Mouse (Mus musculus) thymus, postnatal 4 days (tissue): ENCODE results near the gene Cemip2.

ENCODE experiments used
- DNase-seq: peaks from one replicate; pipeline ENCODE4 v3.0.0; 2021

Cemip2 gene

GRCm38 (mm10) chr19:21780663-21781062 lies 2.5 kb downstream of the Cemip2 start:
- DNase-seq: no peak

GRCm38 (mm10) chr19:21781066-21781786 lies 3.1 kb downstream of the Cemip2 start:
- DNase-seq: no peak

- DNase-seq: no peak
Observed at GRCm38 (mm10) chr19:21781787-21782432, 3.8 kb downstream of the Cemip2 start.

GRCm38 (mm10) chr19:21783717-21784116 lies 5.6 kb downstream of the Cemip2 start:
- DNase-seq: no peak

GRCm38 (mm10) chr19:21784331-21785131 lies 6.4 kb downstream of the Cemip2 start:
- no peak for DNase-seq

GRCm38 (mm10) chr19:21785132-21785528 lies 7.0 kb downstream of the Cemip2 start:
- DNase-seq: no peak

GRCm38 (mm10) chr19:21787004-21787480 lies 8.9 kb downstream of the Cemip2 start:
- no peak for DNase-seq

- no peak for DNase-seq
Observed at GRCm38 (mm10) chr19:21788999-21789398, 10.9 kb downstream of the Cemip2 start.

- DNase-seq: no peak
Observed at GRCm38 (mm10) chr19:21789676-21790075, 11.5 kb downstream of the Cemip2 start.

GRCm38 (mm10) chr19:21791386-21791785 lies 13.2 kb downstream of the Cemip2 start:
- DNase-seq: no peak

GRCm38 (mm10) chr19:21791826-21792225 lies 13.7 kb downstream of the Cemip2 start:
- no peak for DNase-seq

- no peak for DNase-seq
Observed at GRCm38 (mm10) chr19:21792587-21793175, 14.5 kb downstream of the Cemip2 start.

- no peak for DNase-seq
Observed at GRCm38 (mm10) chr19:21794569-21794968, 16.4 kb downstream of the Cemip2 start.

- no peak for DNase-seq
Observed at GRCm38 (mm10) chr19:21796333-21796732, 18.2 kb downstream of the Cemip2 start.

GRCm38 (mm10) chr19:21798700-21799099 lies 20.6 kb downstream of the Cemip2 start:
- no peak for DNase-seq

- no peak for DNase-seq
Observed at GRCm38 (mm10) chr19:21799410-21800373, 21.6 kb downstream of the Cemip2 start.

- DNase-seq: no peak
Observed at GRCm38 (mm10) chr19:21804488-21804887, 26.3 kb downstream of the Cemip2 start.

- no peak for DNase-seq
Observed at GRCm38 (mm10) chr19:21805305-21805704, 27.2 kb downstream of the Cemip2 start.

GRCm38 (mm10) chr19:21810135-21810534 lies 32.0 kb downstream of the Cemip2 start:
- DNase-seq: no peak

- DNase-seq: no peak
Observed at GRCm38 (mm10) chr19:21813560-21813959, 35.4 kb downstream of the Cemip2 start.

- no peak for DNase-seq
Observed at GRCm38 (mm10) chr19:21814433-21815020, 36.4 kb downstream of the Cemip2 start.

GRCm38 (mm10) chr19:21816260-21816659 lies 38.1 kb downstream of the Cemip2 start:
- DNase-seq: no peak
